Mouse (Mus musculus): ENCODE measurements around the gene Marc2.

DNA sequence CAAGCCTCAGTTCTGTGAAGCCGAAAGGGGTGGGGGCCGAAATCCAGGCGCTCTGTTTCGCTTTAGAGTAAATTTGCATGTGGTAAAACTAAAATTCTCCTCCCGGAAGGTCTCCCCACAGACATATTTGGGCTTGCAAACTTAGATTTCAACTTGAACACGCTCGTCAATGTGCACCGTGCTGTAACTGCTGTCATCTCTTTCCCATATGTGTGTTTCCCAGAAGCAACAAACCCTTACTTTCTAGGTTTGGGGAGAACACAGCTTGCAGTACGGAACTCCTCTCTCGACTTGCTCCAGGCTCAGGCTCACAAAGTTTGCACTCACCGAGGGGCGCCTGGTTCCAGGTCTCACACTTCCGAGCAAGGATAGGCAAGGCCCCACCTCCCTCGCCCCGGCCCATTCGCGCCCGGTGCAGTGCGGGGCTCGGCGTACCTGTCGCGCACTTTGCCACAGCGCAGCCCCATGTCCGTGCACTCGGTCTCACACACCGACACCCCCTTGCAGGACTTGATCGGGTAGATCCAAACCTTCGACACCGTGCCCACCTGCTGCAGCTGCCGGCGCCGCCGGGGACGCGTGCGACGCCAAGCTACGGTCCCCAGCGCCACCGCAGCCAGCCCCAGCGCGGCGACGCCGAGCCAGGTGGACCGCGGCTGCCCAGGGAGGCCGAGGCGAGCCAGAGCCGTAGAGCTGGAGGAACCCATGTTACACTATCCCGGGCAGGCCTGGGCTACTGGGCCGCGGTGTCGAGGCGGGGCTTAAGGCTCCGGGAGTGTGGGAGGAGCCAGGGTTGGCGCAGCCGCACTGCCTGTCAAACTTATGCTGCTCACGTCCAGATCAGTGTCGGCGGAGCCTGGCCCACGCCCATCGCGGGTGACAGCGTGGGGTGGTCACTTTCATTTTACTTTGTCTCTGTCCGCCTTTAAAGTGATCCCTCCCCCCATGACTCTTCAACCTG lies 860 bp downstream of the Marc2 start:
- no peak for TF ChIP-seq CTCF (conservative IDR thresholded peaks at IDR 0.05; ENCODE audit: low read length)
- TF ChIP-seq POU5F1 (IDR thresholded peaks at IDR 0.05; ENCODE audit: borderline replicate concordance, low read length) = no peak
- TF ChIP-seq NANOG (IDR thresholded peaks at IDR 0.05; ENCODE audit: borderline replicate concordance, low read length) = no peak
